Mouse (Mus musculus) forebrain, embryonic 11.5 days (tissue): ENCODE measurements at regions not wholly inside any gene's neighbourhood (a gene's known extent, or its start where the extent isn't known, plus 50 kb on each side); places are given as distances from the start of the nearest gene placed in this dataset.

Source experiments
- ATAC-seq: fragments of 200-750 bp; cut with Nextera tagmentation; replicated peaks from 2 replicates; pipeline ENCODE4 v1.8.0; 2017; ENCODE audit warnings: moderate TSS enrichment; ENCODE audit not compliant: low FRiP score
- DNase-seq: peaks from one replicate; pipeline ENCODE4 v3.0.0-alpha.2; 2017; ENCODE audit warnings: low spot score
- H3K27ac ChIP-seq: fragments of 300-500 bp; sonication (generic); 2 replicates; pipeline ENCODE4 v1.5.1; 2014; ENCODE audit warnings: low read depth, low read length
- H3K27me3 ChIP-seq: fragments of 300-500 bp; sonication (generic); 2 replicates; pipeline ENCODE4 v1.6.1; 2014; ENCODE audit warnings: mild to moderate bottlenecking, low read length, mixed read lengths; ENCODE audit not compliant: control insufficient read depth, insufficient read depth
- H3K36me3 ChIP-seq: fragments of 300-500 bp; sonication (generic); 2 replicates; pipeline ENCODE4 v1.6.1; 2014; ENCODE audit warnings: mild to moderate bottlenecking, low read length, moderate library complexity, mixed read lengths; ENCODE audit not compliant: control insufficient read depth, insufficient read depth
- H3K4me1 ChIP-seq: fragments of 300-500 bp; sonication (generic); replicated peaks from 2 replicates; pipeline ENCODE4 v1.6.1; 2014; ENCODE audit warnings: low read length, mixed read lengths; ENCODE audit not compliant: control insufficient read depth, insufficient read depth
- H3K4me2 ChIP-seq: fragments of 300-500 bp; sonication (generic); 2 replicates; pipeline ENCODE4 v1.6.1; 2014; ENCODE audit warnings: low read depth, mild to moderate bottlenecking, low read length, moderate library complexity, mixed read lengths; ENCODE audit not compliant: severe bottlenecking
- H3K4me3 ChIP-seq: fragments of 300-500 bp; sonication (generic); 2 replicates; pipeline ENCODE4 v1.5.1; 2014; ENCODE audit warnings: low read depth, low read length
- H3K9ac ChIP-seq: fragments of 300-500 bp; sonication (generic); 2 replicates; pipeline ENCODE4 v1.6.1; 2014; ENCODE audit warnings: low read length
- H3K9me3 ChIP-seq: fragments of 300-500 bp; sonication (generic); 2 replicates; pipeline ENCODE4 v1.6.1; 2016; ENCODE audit warnings: low read length, mixed read lengths; ENCODE audit not compliant: control insufficient read depth
- WGBS: fragments of 180-500 bp; shearing (Covaris S2); extraction: QIAGEN DNeasy Blood & Tissue Kit; methylation state at CpG from one replicate; pipeline ENCODE4 v1.1.7; 2014; 5-methylcytosine and 5-hydroxymethylcytosine counted together

DNA sequence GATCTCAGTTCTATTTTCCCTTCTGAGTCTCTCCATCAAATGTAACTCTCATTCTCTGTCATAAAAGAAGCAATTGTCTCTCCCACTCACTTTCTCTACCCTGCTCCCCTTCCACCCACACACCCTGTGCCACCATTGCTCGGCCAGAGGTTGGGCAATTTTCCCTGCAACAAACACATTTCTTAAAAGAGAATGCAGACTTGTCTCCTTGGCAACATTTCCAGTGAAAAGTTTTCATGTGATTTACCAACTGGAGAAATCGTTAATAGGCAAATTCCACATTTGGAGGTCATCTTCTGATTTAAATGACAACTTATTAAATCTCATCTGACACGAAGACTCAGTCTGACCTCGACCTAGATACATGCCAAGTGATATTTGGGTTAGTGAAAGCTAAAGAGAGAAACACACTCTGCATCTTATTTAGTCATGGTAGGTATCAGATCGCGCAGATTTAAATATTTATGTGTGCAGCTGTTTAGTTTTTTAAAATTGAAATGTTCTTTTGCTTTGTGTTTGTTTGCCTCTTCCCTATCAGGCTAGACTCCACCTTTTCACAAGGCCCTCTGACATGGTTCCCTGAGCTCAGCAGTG, 568.1 kb downstream of the 1190002N15Rik start:
- Histone ChIP-seq H3K27me3 (no peaks in the 10 kb centered on the region), H3K27ac (no peak overlapping the region), H3K9me3 (no peaks in the 10 kb centered on the region), H3K9ac (no peak overlapping the region), H3K4me1 (no peaks in the 10 kb centered on the region), H3K4me2 (no peak overlapping the region), H3K4me3 (no peak overlapping the region), H3K36me3 (no peaks in the 10 kb centered on the region)
- 89% methylated on average over 6 of the region's 6 CpGs for WGBS
- DNase-seq (no peak), ATAC-seq (no peak)

DNA sequence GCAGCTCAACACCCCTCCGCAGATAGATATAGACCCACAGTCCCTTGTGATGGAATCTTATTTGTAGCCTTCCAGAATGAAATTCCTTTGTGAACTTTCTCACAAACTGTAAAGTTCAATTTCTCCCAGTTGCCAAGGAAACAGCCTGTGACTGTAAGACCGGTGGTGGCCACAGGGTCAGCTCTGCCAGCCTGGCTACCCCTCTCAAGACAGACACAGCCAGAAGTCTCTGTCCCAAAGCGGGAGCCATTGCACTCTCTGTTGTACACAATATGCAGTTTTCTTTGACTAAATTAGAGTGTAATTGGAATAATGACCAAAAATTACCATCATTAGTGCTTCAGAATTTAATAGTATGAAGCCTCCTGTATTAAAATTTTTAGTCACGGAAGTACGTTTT, 568.8 kb downstream of the 1190002N15Rik start:
- Histone ChIP-seq H3K4me3 (no peak overlapping the region), H3K4me2 (no peak overlapping the region), H3K9ac (no peak overlapping the region), H3K36me3 (no peaks in the 10 kb centered on the region), H3K4me1 (no peaks in the 10 kb centered on the region), H3K27ac (no peak overlapping the region), H3K9me3 (no peaks in the 10 kb centered on the region), H3K27me3 (no peaks in the 10 kb centered on the region)
- DNase-seq (no peak), ATAC-seq (0 out of 2 replicates have a peak, but pooled peaks have one; percentile 51)
- WGBS, result 82% methylated on average over 5 of the region's 5 CpGs

DNA sequence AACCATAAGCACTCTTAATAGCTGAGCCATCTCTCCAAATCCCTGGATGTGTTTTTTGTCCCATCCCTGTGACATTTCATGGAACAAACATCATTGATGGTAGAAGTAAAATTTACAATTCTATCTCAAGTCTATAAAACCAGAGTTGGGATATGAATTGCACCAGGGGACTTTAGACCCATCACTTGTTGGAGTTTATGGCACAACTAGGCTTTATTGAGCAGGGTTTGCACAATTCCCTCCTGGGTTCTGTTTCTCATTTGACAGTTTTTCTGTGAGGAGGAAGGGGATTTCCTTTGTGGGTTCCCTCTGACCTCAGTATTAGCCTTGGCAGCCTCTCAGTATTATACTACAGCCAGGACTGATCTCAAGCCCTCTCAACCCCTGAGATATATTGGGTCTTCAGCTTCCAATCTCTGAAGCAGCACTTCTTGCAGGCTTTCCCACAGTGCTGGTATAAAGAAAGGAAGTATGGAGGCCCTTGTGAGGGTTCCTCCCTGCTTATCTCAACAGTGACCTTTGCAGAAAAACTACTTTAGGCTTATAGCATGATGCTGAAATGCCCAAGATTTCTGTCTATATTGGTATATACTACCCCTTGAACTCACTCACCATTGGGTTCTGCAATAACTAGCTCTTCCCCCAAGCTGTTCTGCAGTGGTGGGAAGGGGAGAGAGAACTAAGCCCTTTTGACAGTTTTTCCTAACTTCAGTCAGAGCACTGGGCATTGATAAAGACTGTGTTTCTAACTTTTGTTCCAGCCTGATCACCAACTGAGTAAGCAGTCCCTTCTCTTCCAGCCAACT, 582.4 kb downstream of the 1190002N15Rik start:
- Histone ChIP-seq H3K4me2 (no peak overlapping the region), H3K9me3 (no peaks in the 10 kb centered on the region), H3K36me3 (no peaks in the 10 kb centered on the region), H3K4me3 (no peak overlapping the region), H3K9ac (no peak overlapping the region), H3K27ac (no peak overlapping the region), H3K4me1 (no peaks in the 10 kb centered on the region), H3K27me3 (no peaks in the 10 kb centered on the region)
- ATAC-seq (no peak), DNase-seq (no peak)

DNA sequence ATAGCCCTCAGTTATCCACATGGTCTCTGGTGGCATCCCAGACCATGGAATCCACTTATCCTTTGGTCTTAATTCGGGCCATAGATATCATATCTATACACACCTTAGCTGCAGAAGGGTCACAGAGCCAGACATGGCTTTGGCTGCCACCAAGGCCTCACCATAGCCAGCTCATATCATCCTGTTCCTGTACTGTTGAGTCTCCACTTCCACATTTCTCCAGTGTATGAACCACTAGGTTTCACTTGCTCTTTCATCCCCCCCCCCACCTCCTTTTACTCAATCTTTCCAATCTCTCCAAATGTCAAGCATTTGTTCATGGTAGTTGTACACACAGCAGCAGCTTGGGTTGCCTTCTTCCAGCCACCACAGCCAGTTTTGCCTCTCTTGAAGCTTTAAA, 589.2 kb downstream of the 1190002N15Rik start:
- no peaks in the 10 kb centered on the region for H3K9me3 ChIP-seq
- no peaks in the 10 kb centered on the region for H3K4me1 ChIP-seq
- H3K4me2 ChIP-seq, result no peak overlapping the region
- no peak overlapping the region for H3K27ac ChIP-seq
- H3K36me3 ChIP-seq, result no peaks in the 10 kb centered on the region
- WGBS, result 76% methylated on average over 1 of the region's 1 CpGs
- no peaks in the 10 kb centered on the region for H3K27me3 ChIP-seq
- H3K9ac ChIP-seq, result no peak overlapping the region
- ATAC-seq (no peak), DNase-seq (no peak)
- H3K4me3 ChIP-seq, result no peak overlapping the region

DNA sequence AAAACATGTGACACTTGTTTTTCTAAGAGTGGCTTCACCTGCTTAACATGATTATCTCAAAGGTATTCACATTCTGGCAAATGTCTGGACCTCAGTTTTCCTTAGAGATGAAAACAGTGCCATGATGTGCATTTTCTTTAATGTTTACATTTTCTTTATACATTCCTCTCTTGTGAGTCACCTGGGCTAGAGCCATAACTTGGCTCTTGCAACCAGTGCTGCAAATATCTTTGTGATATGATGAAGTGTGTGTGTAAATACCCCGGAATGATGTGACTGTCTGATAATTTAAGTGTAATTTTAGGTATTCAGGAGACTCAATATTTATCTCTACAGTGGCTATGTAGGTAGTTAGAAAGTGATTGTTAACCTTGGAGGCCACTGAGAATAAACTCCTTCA, 590.8 kb downstream of the 1190002N15Rik start:
- H3K27ac ChIP-seq, result no peak overlapping the region
- H3K9me3 ChIP-seq, result no peaks in the 10 kb centered on the region
- no peak overlapping the region for H3K4me2 ChIP-seq
- H3K27me3 ChIP-seq, result no peaks in the 10 kb centered on the region
- no peaks in the 10 kb centered on the region for H3K36me3 ChIP-seq
- no peak overlapping the region for H3K9ac ChIP-seq
- ATAC-seq (no peak), DNase-seq (no peak)
- no peaks in the 10 kb centered on the region for H3K4me1 ChIP-seq
- no peak overlapping the region for H3K4me3 ChIP-seq
- WGBS, result 79% methylated on average over 1 of the region's 1 CpGs

DNA sequence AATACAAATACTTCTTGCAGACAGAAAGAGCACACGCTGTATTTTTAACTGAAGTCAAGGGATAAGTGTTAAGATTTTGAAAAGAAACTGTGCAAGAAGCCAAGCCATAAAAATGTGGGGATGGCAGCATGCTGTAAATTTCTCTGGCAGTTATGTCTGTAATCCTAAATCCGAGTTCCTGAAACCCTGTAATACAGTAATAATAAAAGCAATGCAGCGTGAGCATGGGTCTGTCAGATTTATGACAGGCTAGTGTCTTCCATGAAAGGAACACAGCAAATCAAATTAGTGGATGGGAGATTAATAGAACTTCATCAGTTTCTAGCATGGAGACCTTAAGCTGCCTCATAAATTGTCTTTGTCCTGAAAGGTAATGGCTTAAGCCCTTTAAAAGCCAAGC, 597.7 kb downstream of the 1190002N15Rik start:
- Histone ChIP-seq H3K27me3 (no peaks in the 10 kb centered on the region), H3K4me2 (no peak overlapping the region), H3K4me3 (no peak overlapping the region), H3K4me1 (no peaks in the 10 kb centered on the region), H3K27ac (no peak overlapping the region), H3K9me3 (no peaks in the 10 kb centered on the region), H3K9ac (no peak overlapping the region), H3K36me3 (no peaks in the 10 kb centered on the region)
- no peak for ATAC-seq
- DNase-seq, result no peak
- WGBS, result 85% methylated on average over 3 of the region's 3 CpGs

DNA sequence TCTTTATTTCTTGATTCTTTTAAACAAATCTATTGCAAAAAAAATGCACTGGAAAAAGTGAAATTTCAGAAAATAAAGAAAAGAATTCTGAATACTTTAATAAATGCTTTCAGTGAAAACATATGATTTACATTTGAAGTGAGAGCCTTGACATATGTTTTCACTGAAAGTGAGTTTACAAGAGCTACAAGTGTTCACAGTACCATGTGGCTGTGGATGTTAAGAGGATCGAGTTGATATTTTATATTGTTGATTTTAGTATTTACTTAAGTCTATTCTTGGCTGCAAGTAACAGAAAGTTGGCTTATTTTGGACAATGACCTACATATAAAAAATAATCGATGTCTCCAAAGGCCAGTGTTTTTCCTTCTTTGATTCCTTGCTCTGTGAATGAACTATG, 607.2 kb downstream of the 1190002N15Rik start:
- Histone ChIP-seq H3K9me3 (no peaks in the 10 kb centered on the region), H3K27me3 (no peaks in the 10 kb centered on the region), H3K4me3 (no peak overlapping the region), H3K27ac (no peak overlapping the region), H3K36me3 (no peaks in the 10 kb centered on the region), H3K9ac (no peak overlapping the region), H3K4me1 (no peaks in the 10 kb centered on the region), H3K4me2 (no peak overlapping the region)
- 80% methylated on average over 2 of the region's 2 CpGs for WGBS
- DNase-seq (no peak), ATAC-seq (no peak)

DNA sequence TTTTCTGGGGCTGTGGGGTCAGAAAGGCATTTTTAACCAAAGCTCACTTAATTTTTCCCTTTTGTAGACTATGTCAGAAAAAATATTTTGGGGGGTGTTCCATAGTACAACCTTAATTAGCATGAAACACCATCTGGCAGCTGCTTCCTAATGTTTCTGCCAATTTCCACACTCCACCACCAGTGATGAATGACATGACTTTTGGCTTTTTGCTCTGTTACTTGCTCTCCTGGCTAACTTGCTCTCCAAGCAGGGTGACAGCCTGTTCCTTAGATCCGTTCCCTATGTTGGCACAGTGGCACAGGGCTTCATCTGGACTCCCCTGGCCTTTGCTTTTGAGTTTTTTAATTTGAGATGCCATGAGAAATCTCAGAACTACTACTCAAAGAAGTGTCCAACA, 648.6 kb downstream of the 1190002N15Rik start:
- DNase-seq (no peak), ATAC-seq (no peak)
- H3K36me3 ChIP-seq, result no peaks in the 10 kb centered on the region
- H3K9me3 ChIP-seq, result no peaks in the 10 kb centered on the region
- no peak overlapping the region for H3K27ac ChIP-seq
- no peak overlapping the region for H3K4me3 ChIP-seq
- WGBS, result 71% methylated on average over 1 of the region's 1 CpGs
- no peaks in the 10 kb centered on the region for H3K27me3 ChIP-seq
- no peaks in the 10 kb centered on the region for H3K4me1 ChIP-seq
- no peak overlapping the region for H3K9ac ChIP-seq
- no peak overlapping the region for H3K4me2 ChIP-seq

DNA sequence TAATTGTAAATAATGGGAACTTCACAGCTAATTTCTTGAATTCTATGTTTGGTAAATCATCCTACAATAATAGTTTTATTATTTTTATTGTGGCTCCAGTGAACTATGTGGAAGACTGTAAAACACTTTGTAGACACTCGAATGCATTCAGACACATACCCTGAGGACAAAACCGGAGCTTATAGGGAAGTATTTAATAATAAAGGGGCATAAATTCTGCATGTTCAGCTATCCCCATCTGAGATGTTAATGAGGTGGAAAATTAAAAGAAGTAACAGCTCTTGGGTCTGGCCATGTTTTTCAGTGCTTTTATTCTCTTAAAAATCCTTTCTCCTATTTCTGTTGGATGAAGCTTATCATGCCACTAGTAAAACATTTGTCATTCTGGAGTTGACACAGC, 657.8 kb downstream of the 1190002N15Rik start:
- WGBS, result 53% methylated on average over 2 of the region's 2 CpGs
- H3K4me2 ChIP-seq, result no peak overlapping the region
- H3K9me3 ChIP-seq, result no peaks in the 10 kb centered on the region
- ATAC-seq (no peak), DNase-seq (no peak)
- H3K4me1 ChIP-seq, result no peaks in the 10 kb centered on the region
- H3K27me3 ChIP-seq, result no peaks in the 10 kb centered on the region
- H3K27ac ChIP-seq, result no peak overlapping the region
- no peaks in the 10 kb centered on the region for H3K36me3 ChIP-seq
- H3K9ac ChIP-seq, result no peak overlapping the region
- H3K4me3 ChIP-seq, result no peak overlapping the region
